Mouse (Mus musculus) CH12.LX (cell line): ENCODE measurements around the gene Cgref1. TPM values are rescaled to one million over a fixed set of nuclear protein-coding genes. Genes with fewer than 3 reads are reported as not detected.

Source experiments
- DNase-seq: peaks from one replicate; pipeline ENCODE4 v3.0.0-alpha.2; 2013; ENCODE audit errors: extremely low read depth
- H3K27ac ChIP-seq: 2 replicates; pipeline ENCODE4 v1.5.1; 2012; ENCODE audit warnings: low read depth, mild to moderate bottlenecking, control low read depth, moderate library complexity; ENCODE audit not compliant: insufficient read depth
- H3K27me3 ChIP-seq: replicated peaks from 2 replicates; pipeline ENCODE3; 2012; ENCODE audit warnings: inconsistent platforms
- H3K36me3 ChIP-seq, 2 experiments: replicated peaks in 1 of 2; 2 replicates each; pipeline versions ENCODE3 to v1.6.1; 2012; ENCODE audit warnings: inconsistent platforms in 1 of 2, low read length in 1 of 2, mild to moderate bottlenecking in 1 of 2, mixed read lengths in 1 of 2, moderate library complexity in 1 of 2; ENCODE audit not compliant: control insufficient read depth in 1 of 2, insufficient read depth in 1 of 2
- H3K4me1 ChIP-seq, 2 experiments: 2 replicates each; pipeline ENCODE4 v1.6.1; 2012; ENCODE audit warnings: inconsistent platforms in 1 of 2, moderate library complexity in 1 of 2; ENCODE audit not compliant: insufficient read depth in 2 of 2, control insufficient read depth in 1 of 2
- H3K4me2 ChIP-seq: 2 replicates; pipeline ENCODE4 v1.6.1; 2012; ENCODE audit warnings: low read depth, mild to moderate bottlenecking, control low read depth; ENCODE audit not compliant: poor library complexity, insufficient read depth, severe bottlenecking
- H3K4me3 ChIP-seq, 3 experiments: fragments of 150-350 bp in 1 of 3; sonication (generic) in 1 of 3; replicated peaks in 1 of 3; 2 replicates each; pipeline versions ENCODE3 to v1.5.1; 2011 to 2012; ENCODE audit warnings: low read depth in 2 of 3, low read length in 2 of 3, mild to moderate bottlenecking in 2 of 3, moderate library complexity in 2 of 3, control low read depth in 1 of 3, improper control_type of control experiment in 1 of 3, inconsistent platforms in 1 of 3, mixed read lengths in 1 of 3; ENCODE audit not compliant: poor library complexity in 1 of 3
- H3K79me2 ChIP-seq: replicated peaks from 2 replicates; pipeline ENCODE4 v1.6.1; 2012; ENCODE audit warnings: mild to moderate bottlenecking, moderate library complexity; ENCODE audit not compliant: control insufficient read depth, poor library complexity, insufficient read depth, severe bottlenecking; ENCODE audit errors: extremely low read depth
- H3K9ac ChIP-seq: 2 replicates; pipeline ENCODE4 v1.6.1; 2012; ENCODE audit warnings: low read depth, mild to moderate bottlenecking, control low read depth, moderate library complexity; ENCODE audit not compliant: insufficient read depth
- H3K9me3 ChIP-seq: replicated peaks from 2 replicates; pipeline ENCODE3; 2012; ENCODE audit warnings: low read length, inconsistent platforms, mixed read lengths
- BHLHE40 ChIP-seq: IDR thresholded peaks from 2 replicates; pipeline ENCODE4 v1.6.1; 2011; ENCODE audit warnings: mild to moderate bottlenecking, low read depth, low read length, improper control_type of control experiment
- CHD1 ChIP-seq: IDR thresholded peaks from 2 replicates; pipeline ENCODE4 v1.6.1; 2012; ENCODE audit warnings: low read depth, low read length, improper control_type of control experiment, inconsistent platforms
- CTCF ChIP-seq, 2 experiments: IDR thresholded peaks in 1 of 2; conservative IDR thresholded peaks in 1 of 2; 2 replicates each; pipeline ENCODE4 v1.5.1; 2011 to 2012; ENCODE audit warnings: low read depth in 2 of 2, low read length in 2 of 2, improper control_type of control experiment in 1 of 2, inconsistent platforms in 1 of 2, mild to moderate bottlenecking in 1 of 2, moderate library complexity in 1 of 2
- E2F4 ChIP-seq: IDR thresholded peaks from 2 replicates; pipeline ENCODE4 v1.6.1; 2011; ENCODE audit warnings: low read depth, low read length, improper control_type of control experiment; ENCODE audit not compliant: insufficient replicate concordance
- ELF1 ChIP-seq: IDR thresholded peaks from 2 replicates; pipeline ENCODE4 v1.6.1; 2014; ENCODE audit warnings: low read depth, mild to moderate bottlenecking, inconsistent platforms, low read length, improper control_type of control experiment
- ETS1 ChIP-seq: conservative IDR thresholded peaks from 2 replicates; pipeline ENCODE4 v1.6.1; 2012; ENCODE audit warnings: low read depth, mild to moderate bottlenecking, inconsistent platforms, low read length, improper control_type of control experiment, moderate library complexity
- HCFC1 ChIP-seq: IDR thresholded peaks from 2 replicates; pipeline ENCODE4 v1.6.1; 2012; ENCODE audit warnings: low read depth, mild to moderate bottlenecking, inconsistent platforms, low read length, improper control_type of control experiment
- KAT2A ChIP-seq: IDR thresholded peaks from 2 replicates; pipeline ENCODE4 v1.6.1; 2012; ENCODE audit warnings: low read length, improper control_type of control experiment, inconsistent platforms; ENCODE audit not compliant: insufficient replicate concordance
- MAFK ChIP-seq: IDR thresholded peaks from 2 replicates; pipeline ENCODE4 v1.6.1; 2011; ENCODE audit warnings: low read length, improper control_type of control experiment; ENCODE audit not compliant: insufficient replicate concordance
- MYC ChIP-seq: IDR thresholded peaks from 2 replicates; pipeline ENCODE4 v1.6.1; 2011; ENCODE audit warnings: low read depth, mild to moderate bottlenecking, improper control_type of control experiment, low read length
- NRF1 ChIP-seq: IDR thresholded peaks from 2 replicates; pipeline ENCODE4 v1.6.1; 2014; ENCODE audit warnings: low read depth, mild to moderate bottlenecking, inconsistent platforms, low read length, improper control_type of control experiment, moderate library complexity
- RAD21 ChIP-seq: IDR thresholded peaks from 2 replicates; pipeline ENCODE4 v1.6.1; 2011; ENCODE audit warnings: low read depth, mild to moderate bottlenecking, low read length, improper control_type of control experiment, moderate library complexity
- SMC3 ChIP-seq: IDR thresholded peaks from 2 replicates; pipeline ENCODE4 v1.6.1; 2011; ENCODE audit warnings: low read depth, low read length, improper control_type of control experiment
- UBTF ChIP-seq: IDR thresholded peaks from 2 replicates; pipeline ENCODE4 v1.6.1; 2012; ENCODE audit warnings: low read depth, mild to moderate bottlenecking, inconsistent platforms, low read length, improper control_type of control experiment, moderate library complexity
- dilution Hi-C: fragments of 300-500 bp; cut with MboI; formaldehyde crosslinking; loops from 2 replicates; pipeline ENCODE4 v1.14.3; 2020; ENCODE audit warnings: low sequenced_read_pairs; ENCODE audit not compliant: extremely low pct_unique_long_range_greater_than_20kb, extremely low pct_ligation_motif_present
- in situ Hi-C: fragments of 300-500 bp; cut with MboI; formaldehyde crosslinking; loops from 3 replicates; pipeline ENCODE4 v1.14.3; 2019; ENCODE audit warnings: low sequenced_read_pairs, low pct_ligation_motif_present, low pct_unique_long_range_greater_than_20kb, mixed read lengths
- polyA plus RNA-seq: library from polyadenylated mRNA; unstranded; fragments of >175 nt; gene quantifications from 2 replicates; pipeline ENCODE4 v1.2.1, GENCODE M21; 2012; ENCODE audit warnings: low read depth; ENCODE audit not compliant: insufficient read length
- total RNA-seq, 2 experiments: library from RNA; depleted of rRNA; stranded (reverse); fragments of 300-350 nt in 1 of 2; fragments of >200 nt in 1 of 2; gene quantifications; 2 replicates each; pipeline ENCODE4 v1.2.3; 2012 to 2014

Cgref1 gene
- total and polyA plus RNA-seq, 3 experiments = not detected

DNA sequence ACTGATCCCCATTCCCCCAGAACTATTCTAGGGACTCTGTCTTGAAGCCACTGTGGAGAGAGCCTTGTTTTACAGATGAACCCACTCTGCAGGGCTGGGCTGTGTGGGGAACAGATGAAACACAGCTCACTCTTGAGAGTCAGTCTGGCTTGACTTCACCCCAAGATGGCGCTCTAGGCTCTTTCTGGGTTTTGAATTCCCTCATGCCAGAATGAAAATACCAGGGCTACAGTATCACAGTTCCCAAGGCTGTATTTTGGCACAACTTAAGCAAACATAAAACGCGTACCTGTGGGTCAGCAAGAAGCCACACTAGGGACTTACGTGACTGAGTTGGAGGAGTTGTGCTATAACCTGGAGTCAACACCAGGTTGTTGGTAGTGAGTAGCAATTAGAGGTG, 15.3 kb downstream of the Cgref1 start:
- H3K36me3 ChIP-seq = no peaks in the 10 kb centered on the region
- peaks cover 52% of the 10 kb centered on the region for H3K27me3 ChIP-seq
- in situ Hi-C loops = no loop called here
- peaks cover 0 to 14% of the 10 kb centered on the region in 2 experiments; a peak in 3 of 4 replicates for H3K4me1 ChIP-seq
- peak; percentile 54 for DNase-seq
- H3K79me2 ChIP-seq = no peaks in the 10 kb centered on the region
- H3K9me3 ChIP-seq = no peaks in the 10 kb centered on the region
- dilution Hi-C loops = no loop called here
- no peak overlapping the region for H3K27ac ChIP-seq
- no peak overlapping the region for H3K4me2 ChIP-seq
- no peak overlapping the region for H3K4me3 ChIP-seq
- H3K9ac ChIP-seq = no peak overlapping the region
- TF ChIP-seq MAFK = no peak
- no peak for TF ChIP-seq NRF1
- TF ChIP-seq E2F4 = no peak
- peak; percentile 45 to 86 for TF ChIP-seq CTCF (conservative IDR thresholded peaks at IDR 0.05 in 1 of 2, IDR thresholded peaks at IDR 0.05 in 1 of 2; ENCODE audit: low read depth in 2 of 2, low read length in 2 of 2)
- TF ChIP-seq SMC3 = peak; percentile 77
- no peak for TF ChIP-seq BHLHE40
- TF ChIP-seq ELF1 = no peak
- TF ChIP-seq MYC = 0 out of 2 replicates have a peak, but pooled peaks have one; percentile 43
- no peak for TF ChIP-seq ETS1
- peak; percentile 79 for TF ChIP-seq RAD21

DNA sequence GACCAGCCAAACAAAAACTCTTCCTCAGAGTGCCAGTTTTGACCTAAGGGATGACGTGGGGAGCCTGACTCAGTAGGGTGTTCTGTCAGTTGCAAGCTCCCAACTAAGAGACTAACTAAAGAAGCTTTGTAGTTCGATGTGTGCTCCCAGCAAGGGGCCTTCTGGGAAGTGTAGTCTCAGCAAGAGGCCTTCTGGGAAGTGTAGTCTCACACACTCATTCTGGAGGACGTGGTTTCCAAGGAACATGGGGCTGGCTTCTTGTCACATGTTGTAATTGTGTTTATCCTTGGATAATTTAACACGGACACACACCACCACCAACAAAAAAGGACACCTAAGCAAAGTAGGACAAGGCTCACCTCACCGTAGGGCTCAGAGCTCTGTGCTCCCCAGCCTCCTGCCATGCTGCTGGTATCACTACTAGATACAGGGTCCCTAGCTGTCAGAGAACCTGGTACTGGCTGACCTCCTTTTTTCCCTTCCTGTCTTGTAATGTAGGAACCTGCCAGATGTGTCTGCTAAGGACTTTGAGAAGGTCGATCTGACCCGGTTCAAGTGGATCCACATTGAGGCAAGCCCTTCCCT, 17.4 kb downstream of the Cgref1 start:
- H3K4me2 ChIP-seq = no peak overlapping the region
- no peaks in the 10 kb centered on the region for H3K36me3 ChIP-seq
- no peak overlapping the region for H3K4me3 ChIP-seq
- no peaks in the 10 kb centered on the region for H3K79me2 ChIP-seq
- H3K9me3 ChIP-seq = no peaks in the 10 kb centered on the region
- H3K4me1 ChIP-seq = peaks cover 0 to 27% of the 10 kb centered on the region in 2 experiments; a peak in 3 of 4 replicates
- TF ChIP-seq UBTF (no peak), HCFC1 (peak; percentile 92), MYC (peak; percentile 27; the same call in 1 of the 2 replicates), CHD1 (no peak), KAT2A (peak; percentile 54; the same call in 1 of the 2 replicates)
- TF ChIP-seq, all 38 proteins: peak for 3
- DNase-seq = no peak
- dilution Hi-C loops (no loop called here), in situ Hi-C loops (loop anchor here (5.0 kb wide), 1 partner anchor 74 kb away; no protein-coding TSS in a partner anchor)
- Histone ChIP-seq H3K27me3 (peaks cover 59% of the 10 kb centered on the region), H3K9ac (no peak overlapping the region), H3K27ac (no peak overlapping the region)
